Mouse (Mus musculus) brain, embryonic 14.5 days (tissue): ENCODE measurements at regions not wholly inside any gene's neighbourhood (a gene's known extent, or its start where the extent isn't known, plus 50 kb on each side); places are given as distances from the start of the nearest gene placed in this dataset.
A peak's percentile ranks its signal among the peaks of the same experiment; 100 is the strongest.

ENCODE experiments used
- DNase-seq: peaks from one replicate; pipeline ENCODE4 v3.0.0-alpha.2; 2011; ENCODE audit warnings: low read depth
- CTCF ChIP-seq: fragments of 200-500 bp; IDR thresholded peaks from 2 replicates; pipeline ENCODE4 v1.5.1; 2012; ENCODE audit warnings: inconsistent platforms, mild to moderate bottlenecking, moderate library complexity, borderline replicate concordance; ENCODE audit not compliant: insufficient read depth, insufficient read length; ENCODE audit errors: extremely low read depth
- POLR2A ChIP-seq: fragments of 200-500 bp; IDR thresholded peaks from 2 replicates; pipeline ENCODE4 v1.6.1; 2012; ENCODE audit warnings: mild to moderate bottlenecking, inconsistent platforms, borderline replicate concordance; ENCODE audit not compliant: poor library complexity, insufficient read depth, insufficient read length, severe bottlenecking; ENCODE audit errors: extremely low read depth

DNA sequence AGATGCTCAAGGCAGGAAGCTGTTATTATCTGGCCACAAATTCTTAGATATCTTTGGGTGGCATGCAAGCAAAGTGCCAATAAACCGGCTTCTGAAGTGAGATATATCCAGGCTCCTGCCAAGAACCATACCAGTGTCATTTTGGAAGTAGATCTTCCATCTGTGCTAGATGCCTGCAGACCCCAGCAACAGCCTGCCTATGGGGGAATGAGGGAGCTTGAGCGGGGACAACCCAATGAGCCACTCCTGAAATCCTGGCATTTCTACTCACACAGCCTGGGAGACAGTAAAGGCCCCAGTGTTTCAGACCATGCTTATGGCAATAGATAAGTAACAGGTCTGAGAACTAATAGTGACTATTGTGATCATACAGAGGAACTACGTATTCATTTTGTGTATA is 109.3 kb upstream of the Smad1 start:
- TF ChIP-seq POLR2A, result no peak
- TF ChIP-seq CTCF, result no peak
- DNase-seq, result no peak

GRCm38 (mm10) chr8:79505381-79505780 is 106.1 kb upstream of the Smad1 start:
- no peak for TF ChIP-seq POLR2A
- no peak for TF ChIP-seq CTCF
- DNase-seq, result no peak

DNA sequence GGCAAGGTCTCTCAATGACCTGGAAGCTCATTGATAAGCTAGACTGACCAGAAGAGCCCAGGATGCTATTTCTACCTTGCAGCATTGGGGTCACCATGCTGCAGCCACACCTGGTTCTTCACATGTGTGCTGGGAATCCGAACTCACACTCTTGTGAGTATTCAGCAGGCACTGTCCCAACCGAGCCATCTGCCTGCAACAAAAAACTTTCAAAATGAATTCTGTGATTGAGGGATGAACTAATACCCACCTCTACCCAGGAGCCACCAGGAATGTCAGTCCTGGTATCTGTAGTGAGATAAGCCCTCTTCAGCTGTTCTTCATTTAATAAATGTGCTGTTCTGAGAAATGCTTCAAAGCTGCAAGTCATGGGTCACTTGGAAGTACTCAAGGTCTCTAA is 104.6 kb upstream of the Smad1 start:
- TF ChIP-seq POLR2A (no peak), CTCF (no peak)
- DNase-seq, result no peak

- TF ChIP-seq POLR2A, result no peak
- no peak for TF ChIP-seq CTCF
- no peak for DNase-seq
Observed at GRCm38 (mm10) chr8:79502062-79502461, 102.7 kb upstream of the Smad1 start.

DNA sequence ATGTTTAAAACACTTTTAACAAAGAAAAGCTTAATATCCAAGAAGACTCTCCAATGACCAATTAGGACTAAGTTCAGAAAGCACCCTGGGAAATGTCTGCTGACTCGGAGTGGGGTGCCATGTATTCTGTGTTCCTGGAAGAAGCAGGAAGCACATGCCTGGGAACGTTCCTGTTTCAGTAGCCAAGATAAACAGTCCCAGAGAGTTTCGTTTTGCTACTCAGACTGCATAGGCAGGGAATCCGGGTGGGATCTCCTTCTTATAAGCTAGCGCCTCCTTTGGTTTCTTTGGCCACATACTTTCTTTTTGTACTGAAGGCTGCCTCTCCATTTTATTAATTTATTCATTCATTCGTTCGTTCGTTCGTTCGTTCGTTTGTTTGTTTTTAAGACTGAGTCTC is 101.9 kb upstream of the Smad1 start:
- DNase-seq, result no peak
- TF ChIP-seq CTCF (no peak), POLR2A (no peak)

- no peak for DNase-seq
- no peak for TF ChIP-seq CTCF
- TF ChIP-seq POLR2A, result no peak
Observed at GRCm38 (mm10) chr8:79499258-79499657, 99.9 kb upstream of the Smad1 start.

GRCm38 (mm10) chr8:79498611-79499010 is 99.3 kb upstream of the Smad1 start:
- no peak for TF ChIP-seq CTCF
- no peak for TF ChIP-seq POLR2A
- DNase-seq, result no peak

DNA sequence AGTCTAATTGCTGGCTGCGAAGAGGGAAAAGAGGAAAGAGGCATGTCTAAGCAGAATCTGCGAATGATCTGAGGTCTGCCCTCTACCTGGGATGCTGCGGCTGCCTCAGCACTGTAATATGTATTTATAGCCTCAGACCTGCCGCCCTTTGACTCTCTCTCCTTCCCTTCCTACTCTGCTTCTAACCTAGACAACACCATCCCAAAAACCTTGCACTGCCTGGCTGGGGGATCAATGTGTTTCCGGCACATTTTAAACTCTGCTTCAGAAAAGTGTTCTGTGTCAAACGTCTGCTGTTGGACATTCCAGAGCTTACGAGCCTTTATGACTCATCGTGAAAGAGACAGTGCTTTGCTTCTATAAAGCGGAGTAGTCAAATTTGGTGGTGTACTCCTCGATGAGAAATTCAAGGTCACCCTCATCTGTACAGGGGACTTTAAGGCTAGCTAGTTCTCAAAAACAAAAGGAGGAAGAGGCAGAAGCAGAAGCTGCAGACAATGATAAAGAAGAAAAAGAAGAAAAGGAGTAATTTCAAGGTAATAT is 91.9 kb upstream of the Smad1 start:
- no peak for DNase-seq
- TF ChIP-seq CTCF (no peak), POLR2A (no peak)

GRCm38 (mm10) chr8:79490739-79491138 is 91.4 kb upstream of the Smad1 start:
- DNase-seq, result peak; percentile 46
- no peak for TF ChIP-seq CTCF
- no peak for TF ChIP-seq POLR2A

GRCm38 (mm10) chr8:79488861-79489260 is 89.5 kb upstream of the Smad1 start:
- TF ChIP-seq CTCF (peak; percentile 44; the same call in 1 of the 2 replicates), POLR2A (no peak)
- peak; percentile 22 for DNase-seq

DNA sequence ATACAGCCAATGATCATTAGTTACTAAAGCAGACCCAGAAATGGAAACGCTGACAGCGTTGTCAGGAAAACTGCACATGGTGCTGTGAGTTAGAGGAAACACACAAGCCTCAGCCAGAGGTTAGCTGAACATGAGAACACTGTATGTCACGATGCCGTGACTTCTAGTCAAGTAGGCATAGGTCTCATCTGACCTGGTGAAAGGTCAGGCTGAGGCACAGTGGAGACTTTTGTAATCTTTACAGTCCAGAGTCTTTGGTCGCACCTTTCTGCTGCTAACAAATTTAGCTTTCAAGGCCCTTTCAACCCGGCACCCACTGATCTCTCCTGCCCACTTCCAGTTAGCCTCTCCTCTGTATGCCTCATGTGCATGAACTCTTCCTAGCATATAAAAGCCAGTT is 88.3 kb upstream of the Smad1 start:
- no peak for TF ChIP-seq POLR2A
- TF ChIP-seq CTCF, result no peak
- no peak for DNase-seq

- no peak for DNase-seq
- no peak for TF ChIP-seq POLR2A
- no peak for TF ChIP-seq CTCF
Observed at GRCm38 (mm10) chr8:79479326-79479725, 80.0 kb upstream of the Smad1 start.

DNA sequence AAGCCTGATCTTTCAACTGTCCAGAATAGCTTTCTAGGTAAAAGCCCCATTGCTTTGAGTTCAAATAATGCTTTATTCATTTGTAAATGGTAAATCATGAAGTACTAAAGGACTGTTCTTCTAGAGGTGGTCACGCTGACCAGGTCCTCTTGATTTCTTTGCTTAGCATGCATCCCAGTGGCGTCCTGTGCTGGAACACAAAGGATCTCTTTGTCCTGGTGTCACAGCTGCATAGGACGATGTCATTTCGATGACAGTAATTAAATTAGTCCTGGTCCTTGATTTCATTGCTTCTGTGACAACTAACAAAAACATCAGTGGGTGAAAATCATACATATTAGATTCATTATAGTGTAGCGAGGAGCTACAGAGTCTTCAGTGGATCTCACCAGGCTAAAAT is 76.7 kb upstream of the Smad1 start:
- no peak for TF ChIP-seq CTCF
- no peak for TF ChIP-seq POLR2A
- no peak for DNase-seq

GRCm38 (mm10) chr8:79474679-79475078 is 75.4 kb upstream of the Smad1 start:
- DNase-seq, result peak; percentile 22
- TF ChIP-seq CTCF, result no peak
- no peak for TF ChIP-seq POLR2A
